Mouse (Mus musculus) lung, embryonic 14.5 days (tissue): ENCODE measurements around the gene Bicc1. TPM values are rescaled to one million over a fixed set of nuclear protein-coding genes. Genes with fewer than 3 reads are reported as not detected.

Source experiments
- ATAC-seq: fragments of 200-750 bp; cut with Nextera tagmentation; 2 replicates; pipeline ENCODE4 v1.8.0; 2017; ENCODE audit warnings: mild to moderate bottlenecking, moderate TSS enrichment, moderate library complexity; ENCODE audit not compliant: insufficient read depth
- DNase-seq: peaks from one replicate; pipeline ENCODE4 v3.0.0-alpha.2; 2015
- H3K27ac ChIP-seq: fragments of 300-500 bp; sonication (generic); 2 replicates; pipeline ENCODE4 v1.5.1; 2014; ENCODE audit warnings: low read depth, mild to moderate bottlenecking, moderate library complexity
- H3K27me3 ChIP-seq: fragments of 300-500 bp; sonication (generic); 2 replicates; pipeline ENCODE4 v1.6.1; 2014; ENCODE audit warnings: low read length, control low read depth; ENCODE audit not compliant: insufficient read depth
- H3K36me3 ChIP-seq: fragments of 300-500 bp; sonication (generic); 2 replicates; pipeline ENCODE4 v1.6.1; 2014; ENCODE audit warnings: control low read depth; ENCODE audit not compliant: insufficient read depth
- H3K4me1 ChIP-seq: fragments of 300-500 bp; sonication (generic); 2 replicates; pipeline ENCODE4 v1.6.1; 2014; ENCODE audit warnings: antibody characterized with exemption, control low read depth; ENCODE audit not compliant: insufficient read depth
- H3K4me2 ChIP-seq: fragments of 300-500 bp; sonication (generic); 2 replicates; pipeline ENCODE4 v1.6.1; 2014; ENCODE audit warnings: mild to moderate bottlenecking
- H3K4me3 ChIP-seq: fragments of 300-500 bp; sonication (generic); 2 replicates; pipeline ENCODE4 v1.5.1; 2014; ENCODE audit warnings: low read depth, low read length
- H3K9ac ChIP-seq: fragments of 300-500 bp; sonication (generic); 2 replicates; pipeline ENCODE4 v1.6.1; 2014
- H3K9me3 ChIP-seq: fragments of 300-500 bp; sonication (generic); 2 replicates; pipeline ENCODE4 v1.6.1; 2016; ENCODE audit warnings: low read depth, low read length, control low read depth
- CTCF ChIP-seq: IDR thresholded peaks from 2 replicates; pipeline ENCODE4 v1.5.1; 2016; ENCODE audit warnings: antibody characterized with exemption, low read depth
- WGBS: fragments of 180-500 bp; shearing (Covaris S2); extraction: QIAGEN DNeasy Blood & Tissue Kit; methylation state at CpG from one replicate; pipeline ENCODE4 v1.1.7; 2014; 5-methylcytosine and 5-hydroxymethylcytosine counted together
- polyA plus RNA-seq: library from polyadenylated mRNA; unstranded; fragments of >200 nt; fragmentation: Nextera tagmentation; extraction: Ambion mirVana; gene quantifications from 2 replicates; pipeline ENCODE4 v1.2.1, GENCODE M21; 2014

The Bicc1 gene
- polyA plus RNA-seq, 1 experiment from 2014 or later = 26.4 TPM

DNA sequence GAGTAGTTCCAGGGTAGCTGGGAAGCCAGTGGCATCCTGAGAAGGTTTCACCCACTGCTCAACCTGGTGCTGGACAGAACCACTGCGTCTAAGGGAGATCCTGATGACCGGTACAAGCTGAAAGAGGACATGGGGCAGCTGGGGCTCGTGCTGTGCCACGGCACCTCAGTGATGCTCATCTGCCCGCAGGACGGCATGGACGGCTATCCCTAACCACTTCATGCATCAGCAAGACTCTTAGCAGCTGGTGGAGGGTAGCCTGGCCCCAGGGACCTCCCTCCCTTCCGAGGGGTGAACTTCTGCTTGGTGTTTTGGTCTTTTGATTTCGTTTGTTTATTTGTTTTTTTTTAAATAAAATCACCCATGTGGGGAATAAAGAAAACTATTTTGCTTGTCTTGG lies 11.3 kb downstream of the Bicc1 start:
- H3K4me3 ChIP-seq = no peak overlapping the region
- ATAC-seq (no peak), DNase-seq (no peak)
- H3K9me3 ChIP-seq = no peaks in the 10 kb centered on the region
- no peak for TF ChIP-seq CTCF
- H3K36me3 ChIP-seq = no peaks in the 10 kb centered on the region
- H3K4me1 ChIP-seq = peaks cover 10% of the 10 kb centered on the region
- peak overlapping the region; percentile 64; the same call in 1 of the 2 replicates for H3K27ac ChIP-seq
- no peaks in the 10 kb centered on the region for H3K27me3 ChIP-seq
- no peak overlapping the region for H3K9ac ChIP-seq
- H3K4me2 ChIP-seq = no peak overlapping the region
- 49% methylated on average over 9 of the region's 9 CpGs for WGBS

DNA sequence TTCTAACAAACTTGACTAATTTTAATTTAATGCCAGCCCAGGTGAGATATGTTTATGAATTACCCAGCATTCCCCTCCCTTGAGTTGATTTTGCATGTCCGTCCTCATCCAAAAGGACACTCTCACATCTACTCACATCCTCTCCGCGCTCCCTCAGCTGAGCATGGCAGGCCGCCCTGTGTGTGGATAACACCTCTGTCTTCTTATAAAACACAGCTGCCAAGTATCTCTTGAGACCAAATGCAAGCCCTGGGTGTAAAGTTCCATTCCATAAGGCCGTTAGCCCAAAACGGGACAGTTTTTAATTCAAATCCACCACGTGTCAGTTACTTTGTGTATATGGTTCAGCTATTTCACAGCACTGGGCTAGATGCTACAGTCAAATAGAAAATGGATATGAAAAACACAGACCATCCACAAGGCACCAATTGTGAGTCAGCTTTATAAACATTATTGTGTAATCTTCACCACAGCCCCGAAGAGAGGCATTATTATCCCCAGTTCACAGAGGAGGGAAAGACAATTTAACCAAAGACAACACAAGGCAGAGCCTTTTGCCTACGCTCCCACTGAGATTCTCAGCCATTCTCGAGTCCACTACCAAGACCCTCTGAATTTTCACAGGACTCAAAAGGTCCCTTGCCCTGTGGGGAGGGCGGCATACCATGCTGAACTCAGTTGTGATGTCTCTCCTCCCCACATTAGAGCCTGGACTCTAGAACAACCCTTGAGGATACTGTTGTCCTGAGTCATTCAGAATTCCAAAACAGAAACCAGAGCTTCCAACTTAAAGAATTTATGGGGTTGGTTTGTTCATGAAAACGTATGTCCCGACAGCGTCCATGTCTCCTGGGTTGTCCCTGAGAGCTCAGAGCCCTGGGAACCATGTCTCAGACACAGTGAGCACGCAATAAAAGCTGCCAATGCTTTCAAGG lies 12.6 kb downstream of the Bicc1 start:
- 57% methylated on average over 15 of the region's 15 CpGs for WGBS
- TF ChIP-seq CTCF = no peak
- peak overlapping the region; percentile 67 for H3K27ac ChIP-seq
- H3K4me1 ChIP-seq = peaks cover 10% of the 10 kb centered on the region
- H3K27me3 ChIP-seq = no peaks in the 10 kb centered on the region
- H3K9ac ChIP-seq = no peak overlapping the region
- peak overlapping the region; percentile 25 for H3K4me2 ChIP-seq
- H3K36me3 ChIP-seq = no peaks in the 10 kb centered on the region
- no peak overlapping the region for H3K4me3 ChIP-seq
- H3K9me3 ChIP-seq = no peaks in the 10 kb centered on the region
- ATAC-seq = peak; percentile 63; the same call in 1 of the 2 replicates
- peak; percentile 73 for DNase-seq

DNA sequence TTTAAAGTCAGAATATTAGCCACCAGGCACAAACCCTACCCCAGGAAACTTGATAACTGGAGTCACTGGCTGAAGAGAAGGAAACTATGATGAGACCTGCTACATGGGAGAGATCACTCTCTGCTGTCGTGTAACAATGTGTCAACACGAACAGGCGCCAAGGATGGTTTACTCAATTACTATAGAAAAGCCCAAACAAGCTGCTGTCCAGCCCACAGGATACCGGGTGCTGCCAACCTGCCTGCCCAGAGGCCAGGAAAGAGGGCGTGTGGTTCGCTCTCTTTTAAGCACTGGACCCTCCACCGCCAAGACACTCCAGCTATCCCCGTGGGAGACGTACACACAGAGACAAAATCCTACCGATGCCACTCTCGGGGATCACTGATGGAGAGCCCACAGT lies 13.7 kb downstream of the Bicc1 start:
- WGBS = 34% methylated on average over 11 of the region's 11 CpGs
- H3K4me1 ChIP-seq = peaks cover 10% of the 10 kb centered on the region
- no peak for TF ChIP-seq CTCF
- H3K27ac ChIP-seq = peak overlapping the region; percentile 3; the same call in 1 of the 2 replicates
- DNase-seq (peak; percentile 70), ATAC-seq (no peak; the same call in 1 of the 2 replicates)
- H3K36me3 ChIP-seq = no peaks in the 10 kb centered on the region
- H3K27me3 ChIP-seq = no peaks in the 10 kb centered on the region
- H3K9ac ChIP-seq = no peak overlapping the region
- H3K4me3 ChIP-seq = no peak overlapping the region
- no peaks in the 10 kb centered on the region for H3K9me3 ChIP-seq
- H3K4me2 ChIP-seq = peak overlapping the region; percentile 25

DNA sequence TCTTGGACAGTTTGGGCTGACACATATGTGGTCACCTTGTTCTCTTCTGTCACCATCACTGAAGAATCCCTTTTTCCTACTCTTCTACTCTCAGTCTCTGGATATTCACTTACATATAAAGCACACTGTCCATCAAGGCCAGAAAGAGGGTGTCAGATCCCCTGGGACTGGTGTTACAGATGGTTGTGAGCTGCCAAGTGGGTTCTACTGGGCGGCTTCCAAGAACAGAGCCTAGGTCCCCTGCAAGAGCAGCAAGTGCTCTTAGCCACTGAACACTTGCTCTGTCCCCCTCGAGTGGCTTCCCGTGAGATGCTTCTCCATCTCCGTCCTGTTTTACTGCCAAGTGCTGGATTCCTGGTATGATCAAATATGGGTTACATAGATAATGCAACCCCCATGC lies 15.3 kb downstream of the Bicc1 start:
- H3K9me3 ChIP-seq = no peaks in the 10 kb centered on the region
- DNase-seq (no peak), ATAC-seq (no peak)
- no peak for TF ChIP-seq CTCF
- no peak overlapping the region for H3K9ac ChIP-seq
- no peak overlapping the region for H3K4me2 ChIP-seq
- H3K4me1 ChIP-seq = peaks cover 10% of the 10 kb centered on the region
- no peaks in the 10 kb centered on the region for H3K36me3 ChIP-seq
- no peak overlapping the region for H3K27ac ChIP-seq
- WGBS = 66% methylated on average over 4 of the region's 4 CpGs
- H3K27me3 ChIP-seq = no peaks in the 10 kb centered on the region
- no peak overlapping the region for H3K4me3 ChIP-seq

DNA sequence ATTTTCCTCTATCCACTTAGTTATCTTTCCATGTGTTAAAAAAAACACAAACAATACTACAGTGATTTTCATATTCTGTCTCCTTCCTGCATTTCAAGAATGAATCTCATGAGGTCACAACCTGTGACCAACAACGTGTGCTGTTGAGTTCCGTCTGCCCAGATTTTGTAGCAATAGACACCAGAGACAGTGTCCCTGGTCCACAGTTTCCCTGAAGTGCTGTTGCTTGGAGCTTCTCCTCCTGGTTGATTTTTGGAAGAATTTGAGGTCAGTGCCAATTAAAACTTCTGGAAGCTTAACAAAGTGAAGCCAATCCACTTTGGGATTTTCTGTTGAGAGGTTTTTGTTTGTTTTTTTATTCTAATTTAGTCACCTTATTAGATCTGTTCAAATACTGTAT lies 16.9 kb downstream of the Bicc1 start:
- no peak overlapping the region for H3K27ac ChIP-seq
- H3K4me1 ChIP-seq = peaks cover 4% of the 10 kb centered on the region; the same call in 1 of the 2 replicates
- no peaks in the 10 kb centered on the region for H3K27me3 ChIP-seq
- H3K9me3 ChIP-seq = no peaks in the 10 kb centered on the region
- H3K4me2 ChIP-seq = no peak overlapping the region
- 93% methylated on average over 2 of the region's 2 CpGs for WGBS
- H3K36me3 ChIP-seq = no peaks in the 10 kb centered on the region
- H3K4me3 ChIP-seq = no peak overlapping the region
- no peak for TF ChIP-seq CTCF
- ATAC-seq = no peak
- H3K9ac ChIP-seq = no peak overlapping the region
- DNase-seq = no peak

DNA sequence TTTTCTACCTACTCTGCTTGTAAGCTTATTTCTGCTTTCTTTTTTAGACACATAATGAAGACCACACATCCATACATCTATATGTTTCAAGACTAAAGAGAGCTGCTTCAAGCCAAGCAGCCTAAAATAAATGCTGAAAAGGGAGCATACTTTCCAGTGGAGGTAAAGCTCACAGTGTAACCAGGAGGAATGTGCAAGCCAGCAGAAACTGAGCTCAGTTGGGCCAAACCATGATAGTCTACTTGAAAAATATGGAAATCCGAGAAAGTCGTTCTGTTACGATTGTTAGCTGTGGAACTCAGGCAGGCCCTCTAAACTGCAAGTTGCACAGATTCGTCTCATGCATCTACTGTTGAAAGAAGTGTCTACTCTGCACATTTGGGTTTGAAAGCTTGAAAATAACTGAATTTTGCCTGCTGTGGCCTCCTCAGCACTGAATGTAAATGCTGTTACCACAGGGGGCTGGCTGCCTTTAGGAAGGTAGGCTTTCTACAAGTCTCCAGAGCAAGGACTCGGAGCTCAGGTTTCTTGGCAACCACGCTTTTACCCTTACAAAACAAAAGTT lies 19.1 kb downstream of the Bicc1 start:
- H3K9ac ChIP-seq = no peak overlapping the region
- DNase-seq (no peak), ATAC-seq (no peak)
- no peaks in the 10 kb centered on the region for H3K36me3 ChIP-seq
- H3K9me3 ChIP-seq = no peaks in the 10 kb centered on the region
- no peak overlapping the region for H3K4me3 ChIP-seq
- H3K27me3 ChIP-seq = no peaks in the 10 kb centered on the region
- 77% methylated on average over 6 of the region's 6 CpGs for WGBS
- H3K27ac ChIP-seq = 0 out of 2 replicates have a peak overlapping the region, but pooled peaks have one; percentile 42
- peaks cover 7% of the 10 kb centered on the region; the same call in 1 of the 2 replicates for H3K4me1 ChIP-seq
- no peak overlapping the region for H3K4me2 ChIP-seq
- no peak for TF ChIP-seq CTCF

DNA sequence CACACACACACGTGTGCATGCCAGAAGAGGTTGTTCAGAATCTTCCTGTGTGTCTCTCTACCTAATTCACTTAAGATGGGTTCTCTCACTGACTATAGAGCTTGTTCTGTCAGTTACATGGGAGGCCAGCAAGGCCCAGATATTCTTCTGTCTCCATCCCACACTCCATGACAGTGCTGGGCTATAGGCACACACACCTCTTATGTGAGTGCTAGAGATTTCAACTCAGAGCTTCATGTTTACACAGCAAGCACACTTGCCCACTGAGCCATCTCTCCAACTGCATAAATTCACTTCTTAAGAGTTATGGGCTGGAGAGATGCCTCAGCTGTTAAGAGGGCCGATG lies 20.7 kb downstream of the Bicc1 start:
- H3K4me1 ChIP-seq = peaks cover 7% of the 10 kb centered on the region; the same call in 1 of the 2 replicates
- no peak overlapping the region for H3K27ac ChIP-seq
- no peak overlapping the region for H3K4me2 ChIP-seq
- no peaks in the 10 kb centered on the region for H3K9me3 ChIP-seq
- ATAC-seq (no peak), DNase-seq (no peak)
- TF ChIP-seq CTCF = no peak
- no peak overlapping the region for H3K9ac ChIP-seq
- H3K36me3 ChIP-seq = no peaks in the 10 kb centered on the region
- H3K27me3 ChIP-seq = no peaks in the 10 kb centered on the region
- H3K4me3 ChIP-seq = no peak overlapping the region
- WGBS = 81% methylated on average over 2 of the region's 2 CpGs
